Mouse (Mus musculus): ENCODE data around the gene Hlx. TPM values are rescaled to one million over a fixed set of nuclear protein-coding genes. Genes with fewer than 3 reads are reported as not detected.

Hlx gene
- polyA plus RNA-seq, 1 experiment: 18.4 TPM

GRCm38 (mm10) chr1:184688026-184688425 lies 44.4 kb downstream of the Hlx start:
- Histone ChIP-seq H3K27me3 (ENCODE audit: control insufficient read depth, insufficient read depth, low read length) (no peaks in the 10 kb centered on the region), H3K36me3 (ENCODE audit: control insufficient read depth, insufficient read depth, low read length) (no peaks in the 10 kb centered on the region), H3K4me1 (ENCODE audit: control insufficient read depth, insufficient read depth, insufficient read length, low read length) (no peaks in the 10 kb centered on the region), H3K4me3 (ENCODE audit: low read depth, low read length) (no peak overlapping the region), H3K27ac (ENCODE audit: insufficient read depth, low read depth, low read length) (no peak overlapping the region)
- TF ChIP-seq CTCF (IDR thresholded peaks at IDR 0.05; ENCODE audit: extremely low read depth, insufficient read length, insufficient replicate concordance, low read depth, low read length) (no peak), POLR2A (IDR thresholded peaks at IDR 0.05; ENCODE audit: low read depth, low read length) (no peak)
- 35% methylated on average over 7 of the region's 7 CpGs for WGBS

- Histone ChIP-seq H3K27me3 (ENCODE audit: control insufficient read depth, insufficient read depth, low read length) (no peaks in the 10 kb centered on the region), H3K4me3 (ENCODE audit: low read depth, low read length) (no peak overlapping the region), H3K27ac (ENCODE audit: insufficient read depth, low read depth, low read length) (no peak overlapping the region), H3K4me1 (ENCODE audit: control insufficient read depth, insufficient read depth, insufficient read length, low read length) (no peaks in the 10 kb centered on the region), H3K36me3 (ENCODE audit: control insufficient read depth, insufficient read depth, low read length) (no peaks in the 10 kb centered on the region)
- 22% methylated on average over 4 of the region's 4 CpGs for WGBS
- no peak for TF ChIP-seq POLR2A (IDR thresholded peaks at IDR 0.05; ENCODE audit: low read depth, low read length)
- TF ChIP-seq CTCF (IDR thresholded peaks at IDR 0.05; ENCODE audit: extremely low read depth, insufficient read length, insufficient replicate concordance, low read depth, low read length): no peak
Measured at GRCm38 (mm10) chr1:184687512-184687911, 44.9 kb downstream of the Hlx start.

GRCm38 (mm10) chr1:184683541-184683940 lies 48.9 kb downstream of the Hlx start:
- Histone ChIP-seq H3K4me3 (ENCODE audit: low read depth, low read length) (no peak overlapping the region), H3K36me3 (ENCODE audit: control insufficient read depth, insufficient read depth, low read length) (no peaks in the 10 kb centered on the region), H3K4me1 (ENCODE audit: control insufficient read depth, insufficient read depth, insufficient read length, low read length) (no peaks in the 10 kb centered on the region), H3K27me3 (ENCODE audit: control insufficient read depth, insufficient read depth, low read length) (no peaks in the 10 kb centered on the region), H3K27ac (ENCODE audit: insufficient read depth, low read depth, low read length) (no peak overlapping the region)
- 62% methylated on average over 6 of the region's 6 CpGs for WGBS
- TF ChIP-seq POLR2A (IDR thresholded peaks at IDR 0.05; ENCODE audit: low read depth, low read length) (no peak), CTCF (IDR thresholded peaks at IDR 0.05; ENCODE audit: extremely low read depth, insufficient read length, insufficient replicate concordance, low read depth, low read length) (no peak)

GRCm38 (mm10) chr1:184679416-184679965 lies 52.9 kb downstream of the Hlx start:
- no peak overlapping the region for H3K27ac ChIP-seq (ENCODE audit: insufficient read depth, low read depth, low read length)
- H3K36me3 ChIP-seq (ENCODE audit: control insufficient read depth, insufficient read depth, low read length): no peaks in the 10 kb centered on the region
- no peak for TF ChIP-seq CTCF (IDR thresholded peaks at IDR 0.05; ENCODE audit: extremely low read depth, insufficient read length, insufficient replicate concordance, low read depth, low read length)
- no peak for TF ChIP-seq POLR2A (IDR thresholded peaks at IDR 0.05; ENCODE audit: low read depth, low read length)
- WGBS: 57% methylated on average over 8 of the region's 8 CpGs
- H3K4me1 ChIP-seq (ENCODE audit: control insufficient read depth, insufficient read depth, insufficient read length, low read length): no peaks in the 10 kb centered on the region
- no peaks in the 10 kb centered on the region for H3K27me3 ChIP-seq (ENCODE audit: control insufficient read depth, insufficient read depth, low read length)
- no peak overlapping the region for H3K4me3 ChIP-seq (ENCODE audit: low read depth, low read length)

- Histone ChIP-seq H3K4me1 (ENCODE audit: control insufficient read depth, insufficient read depth, insufficient read length, low read length) (no peaks in the 10 kb centered on the region), H3K27ac (ENCODE audit: insufficient read depth, low read depth, low read length) (no peak overlapping the region), H3K4me3 (ENCODE audit: low read depth, low read length) (no peak overlapping the region), H3K27me3 (ENCODE audit: control insufficient read depth, insufficient read depth, low read length) (no peaks in the 10 kb centered on the region), H3K36me3 (ENCODE audit: control insufficient read depth, insufficient read depth, low read length) (no peaks in the 10 kb centered on the region)
- WGBS: 39% methylated on average over 2 of the region's 2 CpGs
- TF ChIP-seq CTCF (IDR thresholded peaks at IDR 0.05; ENCODE audit: extremely low read depth, insufficient read length, insufficient replicate concordance, low read depth, low read length) (no peak), POLR2A (IDR thresholded peaks at IDR 0.05; ENCODE audit: low read depth, low read length) (no peak)
Measured at GRCm38 (mm10) chr1:184677641-184678040, 54.8 kb downstream of the Hlx start.

Other genes with a start within 250 kb of the Hlx start
- gene Marc1, start 78.7 kb upstream of the Hlx start, polyA plus RNA-seq (2012; rRNA removed): 0.68 and 1.2 TPM in 2 replicates
- gene Marc2, start 113.8 kb upstream of the Hlx start, polyA plus RNA-seq (2012; rRNA removed): 332 and 352 TPM in 2 replicates
- gene C130074G19Rik, start 150.6 kb upstream of the Hlx start, polyA plus RNA-seq (2012; rRNA removed): 16.2 and 45.1 TPM in 2 replicates

Measured in small intestine, adult 2 months (tissue).